Mouse (Mus musculus) midbrain, embryonic 14.5 days (tissue): ENCODE results near the gene Atf6. TPM values are rescaled to one million over a fixed set of nuclear protein-coding genes. Genes with fewer than 3 reads are reported as not detected.

Experiments used
- ATAC-seq: fragments of 200-750 bp; cut with Nextera tagmentation; 2 replicates; pipeline ENCODE4 v1.8.0; 2017; ENCODE audit warnings: moderate number of reproducible peaks, moderate library complexity; ENCODE audit not compliant: low FRiP score, low TSS enrichment
- DNase-seq: peaks from one replicate; pipeline ENCODE4 v3.0.0-alpha.2; 2015
- H3K27ac ChIP-seq: fragments of 300-500 bp; sonication (generic); replicated peaks from 2 replicates; pipeline ENCODE4 v1.5.1; 2014; ENCODE audit warnings: mild to moderate bottlenecking, low read depth, low read length, moderate library complexity
- H3K27me3 ChIP-seq: fragments of 300-500 bp; sonication (generic); 2 replicates; pipeline ENCODE4 v1.6.1; 2014; ENCODE audit warnings: low read length, control low read depth, mixed read lengths; ENCODE audit not compliant: control insufficient read depth, insufficient read depth
- H3K36me3 ChIP-seq: fragments of 300-500 bp; sonication (generic); 2 replicates; pipeline ENCODE4 v1.6.1; 2014; ENCODE audit warnings: low read length, control low read depth; ENCODE audit not compliant: control insufficient read depth, insufficient read depth
- H3K4me1 ChIP-seq: fragments of 300-500 bp; sonication (generic); 2 replicates; pipeline ENCODE4 v1.6.1; 2014; ENCODE audit warnings: mild to moderate bottlenecking, antibody characterized with exemption, low read length, control low read depth; ENCODE audit not compliant: control insufficient read depth, insufficient read depth
- H3K4me2 ChIP-seq: fragments of 300-500 bp; sonication (generic); 2 replicates; pipeline ENCODE4 v1.6.1; 2014; ENCODE audit warnings: mild to moderate bottlenecking, low read length, moderate library complexity
- H3K4me3 ChIP-seq: fragments of 300-500 bp; sonication (generic); replicated peaks from 2 replicates; pipeline ENCODE4 v1.5.1; 2014; ENCODE audit warnings: low read depth, low read length
- H3K9ac ChIP-seq: fragments of 300-500 bp; sonication (generic); replicated peaks from 2 replicates; pipeline ENCODE4 v1.6.1; 2014; ENCODE audit warnings: mild to moderate bottlenecking, low read length, moderate library complexity
- H3K9me3 ChIP-seq: fragments of 300-500 bp; sonication (generic); 2 replicates; pipeline ENCODE4 v1.6.1; 2016; ENCODE audit warnings: low read length, control low read depth, mixed read lengths; ENCODE audit not compliant: control insufficient read depth
- WGBS: fragments of 180-500 bp; shearing (Covaris S2); extraction: QIAGEN DNeasy Blood & Tissue Kit; methylation state at CpG from one replicate; pipeline ENCODE4 v1.1.7; 2014; 5-methylcytosine and 5-hydroxymethylcytosine counted together
- polyA plus RNA-seq: library from polyadenylated mRNA; unstranded; fragments of >200 nt; fragmentation: Nextera tagmentation; extraction: Ambion mirVana; gene quantifications from 2 replicates; pipeline ENCODE4 v1.2.1, GENCODE M21; 2014

Gene Atf6
- polyA plus RNA-seq, 1 experiment from 2014 or later = 12.0 TPM

- Histone ChIP-seq H3K9me3 (no peaks in the 10 kb centered on the region), H3K4me2 (no peak overlapping the region), H3K4me1 (no peaks in the 10 kb centered on the region), H3K27me3 (no peaks in the 10 kb centered on the region), H3K4me3 (no peak overlapping the region), H3K9ac (no peak overlapping the region), H3K36me3 (peaks cover 3% of the 10 kb centered on the region; the same call in 1 of the 2 replicates), H3K27ac (no peak overlapping the region)
- ATAC-seq (no peak), DNase-seq (no peak)
- WGBS = 89% methylated on average over 5 of the region's 5 CpGs
These were observed 121.0 kb downstream of the Atf6 start for GRCm38 (mm10) chr1:170746523-170746922.

DNA sequence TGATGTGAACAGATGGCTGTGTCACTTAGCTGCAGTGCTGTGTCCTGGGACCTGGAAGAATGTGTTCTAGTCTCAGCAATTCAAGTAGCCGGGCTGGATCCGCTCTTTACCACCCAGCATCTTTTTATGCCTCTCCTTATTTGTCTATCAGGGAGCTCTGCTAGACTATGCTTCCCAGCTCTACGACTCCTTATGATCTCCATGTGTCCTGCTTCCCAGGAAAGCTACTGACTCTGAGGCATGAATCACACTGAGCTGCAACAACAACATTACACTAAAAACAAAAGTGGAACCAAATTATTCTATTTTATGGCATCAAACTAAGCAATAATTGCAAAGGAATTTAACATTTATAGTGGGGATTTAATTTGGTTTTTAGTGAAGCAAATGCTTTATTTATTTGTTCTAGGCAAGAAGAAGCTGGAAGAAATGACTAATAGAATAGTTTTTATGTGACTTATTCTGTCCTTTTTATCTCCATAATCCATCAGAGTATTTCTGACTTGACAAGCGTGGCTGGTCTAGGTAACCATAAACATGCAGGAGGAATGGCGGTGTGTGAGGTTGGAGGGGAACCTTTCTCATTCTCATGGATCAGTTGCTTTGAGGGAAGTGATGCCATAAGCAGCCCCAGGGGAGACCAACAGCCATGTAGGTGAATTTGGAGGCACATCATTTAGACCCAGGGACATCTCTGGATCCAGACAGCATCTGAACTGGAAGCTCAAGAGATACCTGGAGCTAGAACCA is 125.9 kb downstream of the Atf6 start:
- ATAC-seq (no peak), DNase-seq (no peak)
- Histone ChIP-seq H3K9me3 (no peaks in the 10 kb centered on the region), H3K9ac (no peak overlapping the region), H3K4me3 (no peak overlapping the region), H3K4me2 (no peak overlapping the region), H3K27me3 (no peaks in the 10 kb centered on the region), H3K36me3 (peaks cover 3% of the 10 kb centered on the region; the same call in 1 of the 2 replicates), H3K27ac (no peak overlapping the region), H3K4me1 (no peaks in the 10 kb centered on the region)
- WGBS = 85% methylated on average over 5 of the region's 5 CpGs

GRCm38 (mm10) chr1:170734866-170735265 is 132.7 kb downstream of the Atf6 start:
- H3K9ac ChIP-seq = no peak overlapping the region
- no peaks in the 10 kb centered on the region for H3K27me3 ChIP-seq
- no peak for DNase-seq
- H3K27ac ChIP-seq = no peak overlapping the region
- 92% methylated on average over 3 of the region's 3 CpGs for WGBS
- ATAC-seq = no peak
- no peaks in the 10 kb centered on the region for H3K9me3 ChIP-seq
- no peak overlapping the region for H3K4me2 ChIP-seq
- H3K4me3 ChIP-seq = no peak overlapping the region
- H3K4me1 ChIP-seq = no peaks in the 10 kb centered on the region
- no peaks in the 10 kb centered on the region for H3K36me3 ChIP-seq

- no peaks in the 10 kb centered on the region for H3K4me1 ChIP-seq
- no peaks in the 10 kb centered on the region for H3K36me3 ChIP-seq
- 96% methylated on average over 2 of the region's 2 CpGs for WGBS
- no peaks in the 10 kb centered on the region for H3K9me3 ChIP-seq
- no peak overlapping the region for H3K27ac ChIP-seq
- H3K4me2 ChIP-seq = no peak overlapping the region
- DNase-seq (no peak), ATAC-seq (no peak)
- H3K27me3 ChIP-seq = no peaks in the 10 kb centered on the region
- H3K9ac ChIP-seq = no peak overlapping the region
- H3K4me3 ChIP-seq = no peak overlapping the region
These were observed 135.0 kb downstream of the Atf6 start for GRCm38 (mm10) chr1:170732596-170732890.

GRCm38 (mm10) chr1:170731865-170732595 is 135.5 kb downstream of the Atf6 start:
- H3K27me3 ChIP-seq = no peaks in the 10 kb centered on the region
- WGBS = 88% methylated on average over 11 of the region's 11 CpGs
- no peaks in the 10 kb centered on the region for H3K9me3 ChIP-seq
- ATAC-seq (no peak), DNase-seq (no peak)
- no peak overlapping the region for H3K4me2 ChIP-seq
- no peak overlapping the region for H3K27ac ChIP-seq
- H3K4me1 ChIP-seq = no peaks in the 10 kb centered on the region
- no peak overlapping the region for H3K9ac ChIP-seq
- H3K4me3 ChIP-seq = no peak overlapping the region
- no peaks in the 10 kb centered on the region for H3K36me3 ChIP-seq

DNA sequence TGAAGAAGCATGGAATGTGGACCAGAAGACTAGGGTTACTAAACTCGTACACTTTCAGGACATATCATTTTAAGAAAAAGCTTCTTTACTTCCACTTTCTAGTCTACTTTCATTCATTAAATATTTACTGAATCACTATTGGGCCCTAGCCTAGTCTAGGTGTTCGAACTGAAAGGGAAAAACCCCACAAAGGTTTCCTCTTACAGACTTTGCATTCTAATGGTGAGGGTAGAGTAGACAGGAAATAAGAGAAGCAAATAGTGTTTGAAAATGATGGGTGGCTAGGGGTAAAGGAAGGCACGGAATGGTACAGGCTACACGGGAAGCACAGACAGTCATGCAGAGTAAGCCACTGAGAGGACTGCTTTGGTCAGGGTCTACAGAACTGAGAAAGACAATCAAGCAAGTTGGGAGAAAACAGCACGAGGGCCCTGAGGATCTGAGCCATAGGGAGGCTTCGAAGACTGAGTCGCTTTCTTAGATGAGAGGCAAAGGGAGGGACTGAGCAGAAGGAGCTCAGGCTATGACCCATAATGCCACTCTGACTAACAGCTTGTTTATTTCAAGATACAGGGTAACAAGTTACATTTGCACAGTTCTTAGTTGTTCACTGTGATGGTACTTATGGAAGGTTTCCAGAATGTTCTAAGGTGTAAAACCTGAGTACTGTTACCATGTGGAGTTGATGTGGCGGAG is 138.2 kb downstream of the Atf6 start:
- no peak overlapping the region for H3K4me3 ChIP-seq
- H3K9me3 ChIP-seq = no peaks in the 10 kb centered on the region
- H3K36me3 ChIP-seq = no peaks in the 10 kb centered on the region
- H3K4me2 ChIP-seq = no peak overlapping the region
- no peaks in the 10 kb centered on the region for H3K27me3 ChIP-seq
- no peak overlapping the region for H3K27ac ChIP-seq
- ATAC-seq (no peak), DNase-seq (no peak)
- 89% methylated on average over 8 of the region's 8 CpGs for WGBS
- H3K4me1 ChIP-seq = no peaks in the 10 kb centered on the region
- no peak overlapping the region for H3K9ac ChIP-seq

GRCm38 (mm10) chr1:170728524-170728923 is 139.0 kb downstream of the Atf6 start:
- no peak for ATAC-seq
- no peaks in the 10 kb centered on the region for H3K27me3 ChIP-seq

GRCm38 (mm10) chr1:170721560-170721959 is 146.0 kb downstream of the Atf6 start:
- Histone ChIP-seq H3K9me3 (no peaks in the 10 kb centered on the region), H3K4me2 (no peak overlapping the region), H3K4me1 (no peaks in the 10 kb centered on the region), H3K36me3 (no peaks in the 10 kb centered on the region), H3K27me3 (no peaks in the 10 kb centered on the region), H3K27ac (no peak overlapping the region), H3K4me3 (no peak overlapping the region), H3K9ac (no peak overlapping the region)
- 90% methylated on average over 5 of the region's 5 CpGs for WGBS
- DNase-seq (no peak), ATAC-seq (no peak)

More at GRCm38 (mm10) chr1:170728524-170728923, 139.0 kb downstream of the Atf6 start:
- Histone ChIP-seq H3K9ac (no peak overlapping the region), H3K27ac (no peak overlapping the region), H3K4me3 (no peak overlapping the region), H3K4me2 (no peak overlapping the region), H3K9me3 (no peaks in the 10 kb centered on the region), H3K36me3 (no peaks in the 10 kb centered on the region), H3K4me1 (no peaks in the 10 kb centered on the region)
- 66% methylated on average over 6 of the region's 6 CpGs for WGBS
- peak; percentile 1 for DNase-seq
